25 mouse cellular contexts compared by ENCODE assay signal in the genomic region with DNA sequence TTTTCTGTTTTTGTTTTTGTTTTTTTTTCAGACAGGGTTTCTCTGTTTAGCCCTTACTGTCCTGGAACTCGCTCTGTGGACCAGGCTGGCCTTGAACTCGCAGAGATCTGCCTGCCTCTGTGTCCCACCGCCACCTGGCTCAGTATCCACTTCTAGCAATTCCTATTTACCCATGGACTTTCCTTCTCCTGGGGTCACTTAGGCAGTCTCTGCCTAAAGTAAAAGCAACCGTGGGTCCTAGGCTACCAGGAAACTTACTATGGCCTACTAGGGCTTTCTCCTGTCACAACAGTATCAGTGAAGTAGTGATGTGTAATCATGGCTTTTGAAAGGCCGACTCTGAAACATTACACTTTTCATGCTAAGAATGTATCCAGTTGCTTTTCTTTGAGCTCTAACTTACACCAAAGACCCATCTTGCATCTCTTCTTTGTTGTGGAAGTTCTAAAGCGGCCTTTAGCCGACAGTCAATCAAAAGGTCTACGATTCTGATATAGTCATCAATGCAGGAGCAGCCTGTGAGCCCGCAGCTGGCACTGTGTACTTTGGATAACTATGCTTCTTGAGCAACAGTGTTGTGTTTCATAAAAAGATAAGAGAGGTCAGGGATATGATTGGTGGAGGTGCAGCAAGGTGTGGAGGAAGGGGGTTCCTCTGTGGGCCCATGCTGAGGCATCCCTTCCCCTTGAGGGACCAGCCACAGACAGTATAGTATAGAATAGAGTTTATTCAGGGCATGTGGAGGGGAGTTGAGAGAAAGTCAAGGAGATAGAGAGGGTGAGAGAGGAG. TPM values are rescaled to one million over a fixed set of nuclear protein-coding genes. Genes with fewer than 3 reads are reported as not detected.
DNase-seq lines count a peak whose midpoint lies in the region; ATAC-seq and TF ChIP-seq lines count a peak whose summit lies in the region.
"Had no signal": no experiment of that assay in that cellular context is flagged by ENCODE, and none has a peak within 500 bp of the region (broad histone marks: within the 10 kb centered on the region; RNA-seq: fewer than 3 reads in every experiment).

No protein-coding gene starts in this region.

- no peaks in the 10 kb centered on the region for H3K27me3 ChIP-seq in heart, embryonic 15.5 days
- H3K27me3 ChIP-seq in liver, adult 2 months (ENCODE audit: control insufficient read depth, insufficient read depth, low read length), result no peaks in the 10 kb centered on the region
- no peaks in the 10 kb centered on the region for H3K27me3 ChIP-seq in intestine, embryonic 15.5 days (replicated peaks)
- H3K27me3 ChIP-seq: embryonic facial prominence, embryonic 12.5 days; forebrain, embryonic 15.5 days; hindbrain, embryonic 15.5 days; kidney, embryonic 15.5 days had no signal

- H3K4me1 ChIP-seq in heart, embryonic 15.5 days (replicated peaks), result peaks cover 58% of the 10 kb centered on the region
- H3K4me1 ChIP-seq in liver, adult 2 months (ENCODE audit: control insufficient read depth, insufficient read depth, low read length), result peaks cover 3% of the 10 kb centered on the region; the same call in 1 of the 2 replicates
- peaks cover 12% of the 10 kb centered on the region; the same call in 1 of the 2 replicates for H3K4me1 ChIP-seq in intestine, embryonic 15.5 days (replicated peaks)

- TF ChIP-seq POLR2A in liver, adult 2 months (IDR thresholded peaks at IDR 0.05; ENCODE audit: extremely low read depth, insufficient read depth, low read length), result no peak

- no peak overlapping the region for H3K9ac ChIP-seq in heart, embryonic 15.5 days
- no peak overlapping the region for H3K9ac ChIP-seq in liver, adult 2 months (ENCODE audit: low read depth, low read length)
- no peak overlapping the region for H3K9ac ChIP-seq in intestine, embryonic 15.5 days
- H3K9ac ChIP-seq: embryonic facial prominence, embryonic 12.5 days; forebrain, embryonic 15.5 days; hindbrain, embryonic 15.5 days; kidney, embryonic 15.5 days had no signal

- H3K4me3 ChIP-seq in heart, embryonic 15.5 days, result no peak overlapping the region
- H3K4me3 ChIP-seq in liver, adult 2 months (ENCODE audit: insufficient read depth, low read depth, low read length), result no peak overlapping the region
- no peak overlapping the region for H3K4me3 ChIP-seq in intestine, embryonic 15.5 days (replicated peaks)
- H3K4me3 ChIP-seq: embryonic facial prominence, embryonic 12.5 days; forebrain, embryonic 15.5 days; hindbrain, embryonic 15.5 days; kidney, embryonic 15.5 days had no signal

- 0 out of 2 replicates have a peak overlapping the region, but pooled peaks have one; percentile 12 for H3K27ac ChIP-seq in heart, embryonic 15.5 days
- H3K27ac ChIP-seq in liver, adult 2 months (replicated peaks; ENCODE audit: insufficient read depth, low read depth, low read length), result no peak overlapping the region
- H3K27ac ChIP-seq in intestine, embryonic 15.5 days, result no peak overlapping the region
- H3K27ac ChIP-seq: embryonic facial prominence, embryonic 12.5 days; forebrain, embryonic 15.5 days; hindbrain, embryonic 15.5 days; kidney, embryonic 15.5 days had no signal

- H3K36me3 ChIP-seq in heart, embryonic 15.5 days, result no peaks in the 10 kb centered on the region
- no peaks in the 10 kb centered on the region for H3K36me3 ChIP-seq in liver, adult 2 months (ENCODE audit: control insufficient read depth, insufficient read depth, low read length)
- no peaks in the 10 kb centered on the region for H3K36me3 ChIP-seq in intestine, embryonic 15.5 days
- H3K36me3 ChIP-seq: embryonic facial prominence, embryonic 12.5 days; forebrain, embryonic 15.5 days; hindbrain, embryonic 15.5 days; kidney, embryonic 15.5 days had no signal

- DNase-seq in heart, adult 18-20 months, result no peak
- peak; percentile 51 for DNase-seq in liver, adult 2 months (ENCODE audit: extremely low read depth, low read depth, low spot score)
- DNase-seq in liver (no peak), MN1 (ENCODE audit: low spot score) (no peak)
- DNase-seq in frontal cortex, adult 2 months (ENCODE audit: extremely low spot score in 1 of 2, low spot score in 1 of 2), result no peak
- DNase-seq: adrenal gland, postnatal 10 days; cerebellum, adult 11-12 months; cerebellum, adult 9-10 months; cerebellum, postnatal 25 days; gastrocnemius, postnatal 14 days; heart, postnatal 14 days; kidney, adult 2 months had no signal

- TF ChIP-seq CTCF in liver, adult 2 months (IDR thresholded peaks at IDR 0.05; ENCODE audit: low read depth, low read length), result no peak

- 83% methylated on average over 9 of the region's 9 CpGs for WGBS in heart, embryonic 15.5 days
- 68% methylated on average over 9 of the region's 9 CpGs for WGBS in liver, adult 2 months
- 81% methylated on average over 9 of the region's 9 CpGs for WGBS in intestine, embryonic 15.5 days

- no peak overlapping the region for H3K4me2 ChIP-seq in heart, embryonic 15.5 days
- no peak overlapping the region for H3K4me2 ChIP-seq in intestine, embryonic 15.5 days (replicated peaks)
- H3K4me2 ChIP-seq: embryonic facial prominence, embryonic 12.5 days; forebrain, embryonic 15.5 days; hindbrain, embryonic 15.5 days; kidney, embryonic 15.5 days had no signal

- no peaks in the 10 kb centered on the region for H3K79me2 ChIP-seq in liver, adult 2 months (ENCODE audit: control insufficient read depth, insufficient read depth, low read length)

- ATAC-seq in heart, embryonic 15.5 days (replicated peaks; ENCODE audit: insufficient number of reproducible peaks, insufficient read depth, low FRiP score, low read depth), result no peak
- peak; percentile 68 for ATAC-seq in intestine, embryonic 15.5 days
- ATAC-seq: forebrain, embryonic 15.5 days had no signal

- H3K9me3 ChIP-seq in heart, embryonic 15.5 days (replicated peaks), result no peaks in the 10 kb centered on the region
- H3K9me3 ChIP-seq in intestine, embryonic 15.5 days, result no peaks in the 10 kb centered on the region
- H3K9me3 ChIP-seq: embryonic facial prominence, embryonic 12.5 days; forebrain, embryonic 15.5 days; hindbrain, embryonic 15.5 days; kidney, embryonic 15.5 days had no signal

RNA-seq across cellular contexts. Expression of gene Ngdn, which starts 7.9 kb away (rescaled TPM):
- polyA plus RNA-seq in heart, embryonic 15.5 days (2015; fragmentation: Nextera tagmentation; extraction: Ambion mirVana), result 56.2 and 57.1 TPM in 2 replicates
- total RNA-seq in heart, adult 18-20 months (2021), result 10 to 100 TPM; 27.7 to 31.1 TPM
- total RNA-seq in liver, adult 2 months (2014; rRNA removed), result 25.8 and 26.9 TPM in 2 replicates
- 6.9 and 8.1 TPM in 2 replicates for polyA plus RNA-seq in liver, adult 2 months (2012; rRNA removed)
- polyA plus RNA-seq in intestine, embryonic 15.5 days (2015; fragmentation: Nextera tagmentation; extraction: Ambion mirVana), result 83.1 and 84.9 TPM in 2 replicates
- polyA plus RNA-seq in frontal cortex, adult 2 months (2012; rRNA removed), result 36.5 and 37.2 TPM in 2 replicates

RNA-seq across cellular contexts. Expression of gene Myh7, which starts 12.9 kb away (rescaled TPM):
- 4,763 and 4,914 TPM in 2 replicates for polyA plus RNA-seq in heart, embryonic 15.5 days (2015; fragmentation: Nextera tagmentation; extraction: Ambion mirVana)
- total RNA-seq in heart, adult 18-20 months (2021), result 1,000 to 10,000 TPM; 1,849 to 2,242 TPM
- 1.5 TPM in 1 of 2 replicates, not detected in the other for total RNA-seq in liver, adult 2 months (2014; rRNA removed)
- polyA plus RNA-seq in liver, adult 2 months (2012; rRNA removed), result 0.02 TPM in 1 of 2 replicates, not detected in the other
- polyA plus RNA-seq in intestine, embryonic 15.5 days (2015; fragmentation: Nextera tagmentation; extraction: Ambion mirVana), result 0.83 and 1.6 TPM in 2 replicates
- 26.8 and 29.3 TPM in 2 replicates for polyA plus RNA-seq in frontal cortex, adult 2 months (2012; rRNA removed)

RNA-seq across cellular contexts. Expression of gene Gm17428, which starts 30.6 kb away (rescaled TPM):
- not detected in 2 replicates for polyA plus RNA-seq in heart, embryonic 15.5 days (2015; fragmentation: Nextera tagmentation; extraction: Ambion mirVana)
- not detected for total RNA-seq in heart, adult 18-20 months (2021)
- total RNA-seq in liver, adult 2 months (2014; rRNA removed), result not detected in 2 replicates
- not detected in 2 replicates for polyA plus RNA-seq in liver, adult 2 months (2012; rRNA removed)
- polyA plus RNA-seq in intestine, embryonic 15.5 days (2015; fragmentation: Nextera tagmentation; extraction: Ambion mirVana), result not detected in 2 replicates
- not detected in 2 replicates for polyA plus RNA-seq in frontal cortex, adult 2 months (2012; rRNA removed)
- total RNA-seq: adrenal gland, postnatal 10 days; adrenal gland, postnatal 4 days; ES-E14; gastrocnemius, postnatal 14 days; heart, postnatal 14 days had no signal
- polyA plus RNA-seq: brain, embryonic 14.5 days; cortical plate, adult 2 months; embryonic facial prominence, embryonic 12.5 days; forebrain, embryonic 11.5 days; forebrain, embryonic 15.5 days; gonadal fat pad, adult 2 months; hindbrain, embryonic 11.5 days; hindbrain, embryonic 15.5 days; kidney, adult 2 months; kidney, embryonic 15.5 days had no signal

RNA-seq across cellular contexts. Expression of gene Myh6, which starts 40.6 kb away (rescaled TPM):
- 2,004 and 2,041 TPM in 2 replicates for polyA plus RNA-seq in heart, embryonic 15.5 days (2015; fragmentation: Nextera tagmentation; extraction: Ambion mirVana)
- total RNA-seq in heart, adult 18-20 months (2021), result over 10,000 TPM; 21,244 to 21,975 TPM
- 0.60 TPM in 1 of 2 replicates, not detected in the other for total RNA-seq in liver, adult 2 months (2014; rRNA removed)
- polyA plus RNA-seq in liver, adult 2 months (2012; rRNA removed), result 0.02 and 0.04 TPM in 2 replicates
- polyA plus RNA-seq in intestine, embryonic 15.5 days (2015; fragmentation: Nextera tagmentation; extraction: Ambion mirVana), result 0.27 and 0.44 TPM in 2 replicates
- polyA plus RNA-seq in frontal cortex, adult 2 months (2012; rRNA removed), result 0.02 and 0.17 TPM in 2 replicates
- polyA plus RNA-seq: forebrain, embryonic 11.5 days; gonadal fat pad, adult 2 months had no signal

Comparison
In these comparisons a context has a peak if more than half of its experiments do, and no peak if none do; other contexts are left out.
1. RNA of gene Myh7, which starts 12.9 kb away (polyA plus RNA-seq): 4,763 to 4,914 TPM in heart, embryonic 15.5 days; 26.8 to 29.3 TPM in frontal cortex, adult 2 months, 0.83 to 1.6 TPM in intestine, embryonic 15.5 days and 0.02 TPM in liver, adult 2 months; every median in the first group is over 100 times any median in the second.